Mouse (Mus musculus): Measurements from ENCODE around the gene C1qbp.

C1qbp gene

GRCm38 (mm10) chr11:70982557-70983228 is at the start of gene C1qbp:
Gene C1qbp (minus strand): TSS chr11:70983026.
- peak; percentile 89 for DNase-seq

DNA sequence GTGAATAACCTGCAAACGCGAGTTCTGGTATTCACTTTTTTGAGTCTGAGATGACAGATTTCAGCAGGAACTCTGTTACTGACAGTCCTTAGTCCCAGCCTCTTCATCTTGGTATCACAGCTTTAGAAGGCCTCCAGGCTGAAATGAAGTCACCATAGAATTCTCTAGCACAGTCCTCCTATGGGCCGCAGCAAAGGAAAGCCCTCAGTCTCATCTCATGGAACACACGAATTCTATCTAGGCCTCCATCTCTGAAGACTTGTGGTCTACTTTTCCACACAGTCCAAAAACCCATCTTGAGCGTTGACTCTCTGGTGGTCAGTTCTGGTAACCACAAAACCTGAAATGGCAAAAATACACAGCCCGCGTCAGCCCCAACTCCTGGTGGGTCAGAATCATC is 49.2 kb upstream of the C1qbp start:
- no peak for DNase-seq

- DNase-seq: no peak
Observed at GRCm38 (mm10) chr11:71029403-71030118, 46.7 kb upstream of the C1qbp start.

DNA sequence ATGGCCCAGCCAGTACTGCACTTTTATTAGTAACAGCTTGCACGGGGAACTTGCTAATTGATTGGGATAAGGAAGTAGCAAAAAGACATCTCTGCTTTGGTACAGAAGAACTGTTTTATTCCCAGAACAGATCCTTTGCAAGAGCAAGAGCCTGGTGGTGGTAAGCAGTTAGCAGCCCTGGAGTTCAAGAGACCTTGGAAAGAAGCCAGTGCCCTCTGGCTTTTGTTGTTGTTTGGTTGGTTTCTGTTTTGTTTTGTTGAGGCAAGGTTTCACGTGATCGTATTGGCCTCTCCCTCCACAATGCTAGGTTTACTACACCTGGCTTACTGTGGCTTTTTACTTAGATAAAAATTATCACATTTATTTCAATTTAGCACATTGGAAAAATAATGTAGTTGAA is 45.5 kb upstream of the C1qbp start:
- no peak for DNase-seq

DNA sequence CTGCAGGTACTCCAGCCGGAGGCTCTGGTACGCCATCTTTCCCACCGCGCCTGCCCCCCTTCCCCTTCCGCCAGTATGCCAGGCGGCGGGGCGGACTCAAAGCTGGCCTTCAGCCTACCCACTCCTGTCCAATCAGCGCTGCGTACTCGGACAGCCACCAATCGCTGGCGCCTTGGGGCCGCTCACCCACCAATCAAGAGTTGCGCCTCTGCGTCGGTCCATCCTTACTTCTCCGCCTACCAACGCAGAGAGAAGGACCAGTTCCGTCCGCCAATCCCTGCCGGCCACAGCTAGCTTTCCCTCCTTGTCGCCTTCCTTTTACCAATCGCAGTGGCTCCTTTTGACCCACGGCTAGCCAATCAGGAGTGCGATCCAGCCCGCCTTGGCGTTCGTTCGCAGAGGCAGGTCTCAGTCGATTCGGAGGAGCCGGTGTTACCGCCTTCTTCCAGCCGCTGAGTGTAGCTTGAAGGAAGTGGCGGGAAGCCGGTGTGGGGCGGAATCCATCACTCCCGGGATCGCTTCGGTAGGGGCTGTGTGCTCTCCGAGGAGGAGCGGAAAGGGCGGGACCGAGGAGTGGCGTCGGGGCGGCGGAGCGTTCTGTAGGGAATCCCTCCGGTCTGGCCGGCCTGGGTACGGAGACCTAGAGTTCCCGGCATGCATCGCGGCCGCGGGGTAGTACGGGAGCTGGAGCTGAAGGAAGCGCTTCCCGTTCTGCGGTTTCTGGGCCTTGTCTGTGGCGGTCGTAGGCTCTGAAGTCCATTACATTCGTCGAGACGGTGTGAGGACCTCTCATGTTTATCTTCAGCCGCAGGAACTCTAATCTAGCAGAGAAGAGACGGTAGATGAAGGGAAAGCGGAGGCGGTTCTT is 36.6 kb upstream of the C1qbp start, which contains the start of the genes Mis12 and Derl2:
Gene Mis12 (plus strand): TSS at position 411 of the 868 bp plus-strand sequence.
Gene Derl2 (minus strand): TSS at position 641 of the 868 bp plus-strand sequence.
- DNase-seq: peak; percentile 100

DNA sequence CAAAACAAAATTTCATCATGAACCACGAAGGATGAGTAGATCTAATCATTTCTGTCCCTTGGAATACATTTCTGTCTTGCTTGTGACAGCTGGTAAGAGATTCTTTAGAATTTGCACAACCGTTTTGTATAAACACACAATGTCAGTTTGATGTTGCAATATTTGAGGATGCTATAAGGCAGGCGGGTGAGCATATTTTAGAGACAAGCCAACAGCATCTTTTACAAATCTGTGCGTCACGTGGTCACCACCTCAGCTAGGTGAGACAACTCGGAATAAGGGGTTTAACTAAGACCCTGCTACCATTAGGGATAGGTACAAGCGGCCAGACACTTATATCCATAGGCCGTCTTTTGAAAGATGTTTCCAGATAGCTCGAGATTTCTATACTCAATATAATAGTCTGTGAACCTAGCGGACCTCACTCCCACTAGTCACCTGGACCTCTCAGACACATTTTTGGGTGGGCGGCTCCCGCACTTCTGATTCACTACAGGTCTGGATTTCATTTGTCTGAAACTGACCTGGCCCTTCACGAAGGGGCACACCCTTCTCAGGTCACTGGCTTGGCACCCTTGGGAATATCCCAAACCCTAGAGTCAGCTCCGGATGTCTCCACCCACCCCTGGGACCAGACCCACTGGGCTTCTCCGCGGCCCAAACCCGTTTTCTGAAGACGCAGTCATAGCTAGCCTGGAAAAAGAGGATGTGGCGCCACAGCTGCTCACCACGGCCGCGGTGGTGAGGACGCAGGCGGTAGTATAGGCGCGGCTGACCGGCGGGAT is 35.8 kb upstream of the C1qbp start:
- no peak for DNase-seq

GRCm38 (mm10) chr11:71017051-71017450 is 34.2 kb upstream of the C1qbp start:
- DNase-seq: no peak

- DNase-seq: no peak
Observed at GRCm38 (mm10) chr11:71012743-71013142, 29.9 kb upstream of the C1qbp start.

DNA sequence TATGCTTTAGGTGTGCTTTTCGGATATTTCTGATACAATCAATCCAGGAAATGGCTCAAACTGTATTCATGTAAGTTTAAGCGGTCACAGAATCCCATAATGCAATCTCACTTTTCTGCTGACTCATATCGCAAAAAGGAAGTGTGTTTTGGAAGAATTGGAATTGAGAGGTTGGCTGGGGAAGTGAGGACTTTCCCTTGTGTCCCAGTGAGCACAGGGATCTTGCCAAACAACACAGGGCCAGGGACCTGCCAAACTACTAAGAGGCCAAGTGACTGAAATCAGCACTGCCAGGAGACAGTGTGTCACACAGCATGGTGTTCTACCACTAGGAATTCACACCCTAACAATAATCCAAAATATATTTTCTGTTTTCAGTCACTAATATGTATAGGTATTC is 25.5 kb upstream of the C1qbp start:
- no peak for DNase-seq

GRCm38 (mm10) chr11:71007831-71008230 is 25.0 kb upstream of the C1qbp start:
- DNase-seq: no peak

DNA sequence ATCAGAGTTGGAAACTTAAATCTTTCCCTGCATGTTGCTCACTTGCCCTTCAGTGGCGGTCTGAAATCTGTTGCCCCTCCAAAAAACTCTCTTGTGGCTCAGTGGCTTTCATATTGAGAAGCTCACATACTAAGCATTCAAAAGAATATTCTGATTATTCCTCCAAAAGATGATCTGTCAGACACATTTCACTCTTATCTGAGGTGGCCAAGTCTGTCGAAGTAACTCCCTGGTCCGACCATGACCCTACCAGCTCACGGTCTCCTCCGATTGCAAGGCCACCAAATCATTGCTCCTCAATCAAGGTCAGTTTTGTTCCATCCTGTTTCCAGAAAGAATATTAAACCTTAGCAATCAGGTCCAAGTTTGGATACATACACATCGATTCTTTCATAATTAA is 24.2 kb upstream of the C1qbp start:
- no peak for DNase-seq

- DNase-seq: no peak
Observed at GRCm38 (mm10) chr11:71005046-71005445, 22.2 kb upstream of the C1qbp start.

DNA sequence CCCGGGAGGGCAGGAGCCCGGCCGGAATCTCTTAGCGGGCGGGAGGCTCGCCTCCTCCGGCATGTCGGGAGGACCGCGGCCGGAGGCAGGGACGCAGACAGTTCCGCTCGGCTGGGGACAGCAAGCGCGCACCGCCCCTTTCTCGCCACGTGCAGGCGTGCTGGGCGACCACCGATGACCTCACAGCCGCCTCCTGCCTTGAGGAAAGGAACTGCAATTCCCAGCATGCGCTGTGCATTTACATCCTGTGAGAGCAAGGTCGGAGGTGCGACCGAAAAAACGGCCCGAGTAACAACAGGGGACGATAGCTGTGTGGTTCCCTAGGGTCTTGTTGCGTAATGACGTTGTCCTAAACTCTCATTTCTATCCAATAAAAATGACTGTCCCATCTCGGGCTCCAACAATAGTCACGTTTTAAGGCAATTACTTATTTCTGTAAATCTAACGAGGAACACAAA is 21.5 kb upstream of the C1qbp start, which contains the start of gene Dhx33:
Gene Dhx33 (minus strand): TSS at position 122 of the 458 bp plus-strand sequence.
- DNase-seq: peak; percentile 98

GRCm38 (mm10) chr11:71003611-71004315 is 20.9 kb upstream of the C1qbp start:
- no peak for DNase-seq

GRCm38 (mm10) chr11:71001167-71001566 is 18.3 kb upstream of the C1qbp start:
- DNase-seq: no peak

DNA sequence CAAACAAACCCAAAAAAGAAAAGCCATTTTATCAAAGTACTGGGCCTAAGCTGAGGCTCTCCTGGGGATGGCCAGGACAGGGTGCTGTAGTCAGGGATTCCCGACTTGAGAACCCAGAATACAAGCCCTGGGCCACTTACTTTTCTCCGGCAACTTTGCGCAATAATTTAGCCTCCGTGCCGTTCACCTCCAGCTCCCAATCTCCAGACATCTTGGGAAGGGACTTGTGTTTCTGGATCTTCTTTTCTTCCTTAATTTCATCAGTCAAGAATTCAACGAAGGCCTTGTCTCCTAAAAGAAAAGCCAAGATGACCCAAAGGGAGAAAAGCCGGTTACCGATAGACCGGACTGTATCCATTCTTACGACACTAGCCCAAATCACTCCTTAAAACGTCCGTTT is 796 bp downstream of the C1qbp start:
- no peak for DNase-seq

- no peak for DNase-seq
Observed at GRCm38 (mm10) chr11:70980751-70981510, 1.9 kb downstream of the C1qbp start.

GRCm38 (mm10) chr11:70980232-70980631 is 2.6 kb downstream of the C1qbp start:
- DNase-seq: no peak

DNA sequence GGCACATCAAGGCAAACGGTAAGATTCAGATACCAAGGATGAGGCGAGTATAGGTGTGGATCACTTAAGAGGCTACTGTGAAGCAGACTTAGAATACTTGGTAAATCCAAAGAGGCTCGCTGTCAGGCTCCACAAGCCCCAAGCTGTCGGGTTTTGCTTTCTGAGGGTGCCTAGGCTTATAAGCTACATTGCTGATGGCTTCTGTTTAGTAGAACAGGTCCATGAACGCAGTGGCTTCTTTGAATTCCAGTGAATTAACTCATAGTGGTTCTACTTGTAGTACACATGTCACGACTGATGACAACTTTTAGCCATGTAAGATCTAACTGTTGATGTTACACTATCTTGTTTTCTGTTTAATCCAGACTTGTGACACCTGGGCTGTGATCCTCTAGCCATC is 5.5 kb downstream of the C1qbp start:
- DNase-seq: no peak

- no peak for DNase-seq
Observed at GRCm38 (mm10) chr11:70975193-70975592, 7.6 kb downstream of the C1qbp start.

- DNase-seq: no peak
Observed at GRCm38 (mm10) chr11:70973947-70974346, 8.9 kb downstream of the C1qbp start.

All from kidney, adult 11 months (tissue).